Mouse (Mus musculus) embryonic fibroblast, embryonic 13.5 days (primary cell): ENCODE data around the gene Gnb2.

ENCODE experiments used
- CTCF ChIP-seq: IDR thresholded peaks from 2 replicates; pipeline ENCODE4 v1.5.1; 2011; ENCODE audit warnings: mild to moderate bottlenecking, control low read depth, low read length, moderate library complexity, borderline replicate concordance; ENCODE audit not compliant: insufficient read depth
- POLR2A ChIP-seq: IDR thresholded peaks from 2 replicates; pipeline ENCODE4 v1.6.1; 2011; ENCODE audit warnings: low read depth, mild to moderate bottlenecking, control low read depth, low read length, moderate library complexity

- TF ChIP-seq POLR2A (no peak), CTCF (no peak)
Measured at GRCm38 (mm10) chr5:137562965-137563364, 29.7 kb upstream of the Gnb2 start.
